Mouse (Mus musculus): ENCODE measurements around the gene Stil.

DNA sequence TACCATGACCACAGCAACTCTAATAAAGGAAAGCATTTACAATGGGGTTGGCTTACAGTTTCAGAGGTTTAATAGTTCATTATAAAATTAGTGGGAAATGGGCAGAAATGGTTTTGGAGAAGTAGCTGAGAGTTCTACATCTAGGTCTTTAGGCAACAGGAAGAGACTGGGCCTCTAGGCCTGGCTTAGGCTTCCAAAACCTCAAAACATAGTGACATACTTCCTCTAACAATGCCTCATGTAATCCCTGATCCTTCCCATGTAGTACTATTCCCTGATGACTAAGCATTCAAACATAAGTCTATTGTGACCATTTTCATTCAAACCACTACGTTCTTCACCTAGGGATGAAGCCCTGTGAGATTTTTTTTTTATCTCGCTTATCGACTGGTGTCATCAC, 5.7 kb upstream of the Stil start:
- TF ChIP-seq POLR2A (IDR thresholded peaks at IDR 0.05; ENCODE audit: borderline replicate concordance, low read depth, low read length) (no peak), CTCF (IDR thresholded peaks at IDR 0.05; ENCODE audit: low read depth, low read length) (no peak)

Data from bone marrow macrophage, adult 2 months (primary cell).